Mouse (Mus musculus) lung, adult 2 months (tissue): ENCODE data around the gene Tepsin.

Experiments used
- CTCF ChIP-seq: fragments of 200-500 bp; IDR thresholded peaks from 2 replicates; pipeline ENCODE4 v1.5.1; 2011; ENCODE audit warnings: mild to moderate bottlenecking, low read length, control low read depth; ENCODE audit not compliant: insufficient read depth
- POLR2A ChIP-seq: fragments of 200-500 bp; IDR thresholded peaks from 2 replicates; pipeline ENCODE4 v1.6.1; 2011; ENCODE audit warnings: low read depth, mild to moderate bottlenecking, control low read depth, low read length, borderline replicate concordance; ENCODE audit errors: extremely low read depth

DNA sequence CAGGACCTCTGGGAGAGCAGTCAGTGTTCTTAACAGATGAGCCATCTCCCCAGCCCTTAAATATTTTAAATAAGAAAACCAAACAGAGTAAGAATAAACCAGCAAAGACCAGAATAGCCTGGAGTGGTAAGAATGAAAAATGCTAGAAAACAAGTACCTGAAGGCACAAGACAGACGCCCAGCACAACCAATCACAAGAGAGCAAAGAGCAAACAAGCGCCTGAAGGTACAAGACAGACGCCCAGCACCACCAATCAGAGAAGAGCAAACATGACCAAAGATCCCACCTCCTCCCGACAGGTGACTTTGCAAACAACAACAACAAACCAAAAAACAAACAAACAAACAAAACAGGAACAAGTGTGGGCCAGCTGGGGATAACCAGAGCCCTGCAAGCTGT is 44.7 kb downstream of the Tepsin start:
- TF ChIP-seq CTCF (no peak), POLR2A (no peak)
